Comparison of ENCODE assay signal across 15 mouse cellular contexts in genomic region chr5:57821099-57821498, GRCm38 (mm10).
"Had no signal": no experiment of that assay in that cellular context is flagged by ENCODE, and none has a peak within 500 bp of the region (broad histone marks: within the 10 kb centered on the region; RNA-seq: fewer than 3 reads in every experiment).

No protein-coding gene starts in this region.

- H3K4me2 ChIP-seq: limb, embryonic 12.5 days; liver, embryonic 13.5 days; lung, embryonic 15.5 days; midbrain, embryonic 11.5 days had no signal

- H3K9ac ChIP-seq: limb, embryonic 12.5 days; liver, embryonic 13.5 days; liver, postnatal 0 days; lung, embryonic 15.5 days had no signal

- H3K27ac ChIP-seq: limb, embryonic 12.5 days; liver, embryonic 13.5 days; lung, embryonic 15.5 days; macrophage had no signal

- ATAC-seq: liver, postnatal 0 days; midbrain, embryonic 16.5 days had no signal

- H3K9me3 ChIP-seq: limb, embryonic 12.5 days; liver, embryonic 13.5 days; lung, embryonic 15.5 days; megakaryocyte, embryonic 14.5 days had no signal

- H3K4me1 ChIP-seq: liver, embryonic 13.5 days; lung, embryonic 15.5 days had no signal

- H3K36me3 ChIP-seq: limb, embryonic 12.5 days; liver, embryonic 13.5 days; lung, embryonic 15.5 days had no signal

- H3K27me3 ChIP-seq: limb, embryonic 12.5 days; liver, embryonic 13.5 days; lung, embryonic 15.5 days; megakaryocyte, embryonic 14.5 days had no signal

- DNase-seq: kidney, adult 8-10 months; kidney, postnatal 25 days; liver; liver, embryonic 13.5 days; liver, postnatal 0 days; lung, postnatal 14 days; right cerebral cortex, adult 18-20 months; right cerebral cortex, postnatal 25 days; thymus, postnatal 36 days had no signal

- H3K4me3 ChIP-seq: limb, embryonic 12.5 days; liver, embryonic 13.5 days; lung, embryonic 15.5 days; megakaryocyte, embryonic 14.5 days had no signal
